Mouse (Mus musculus): ENCODE results near the gene Enpp1. TPM values are rescaled to one million over a fixed set of nuclear protein-coding genes. Genes with fewer than 3 reads are reported as not detected.

Enpp1 gene
- total RNA-seq, 2 experiments from 2014 or later, result 3.1 to 3.2 TPM

GRCm38 (mm10) chr10:24711071-24711470, 888 bp downstream of the Enpp1 start:
- no peak for DNase-seq (ENCODE audit: low spot score)

DNA sequence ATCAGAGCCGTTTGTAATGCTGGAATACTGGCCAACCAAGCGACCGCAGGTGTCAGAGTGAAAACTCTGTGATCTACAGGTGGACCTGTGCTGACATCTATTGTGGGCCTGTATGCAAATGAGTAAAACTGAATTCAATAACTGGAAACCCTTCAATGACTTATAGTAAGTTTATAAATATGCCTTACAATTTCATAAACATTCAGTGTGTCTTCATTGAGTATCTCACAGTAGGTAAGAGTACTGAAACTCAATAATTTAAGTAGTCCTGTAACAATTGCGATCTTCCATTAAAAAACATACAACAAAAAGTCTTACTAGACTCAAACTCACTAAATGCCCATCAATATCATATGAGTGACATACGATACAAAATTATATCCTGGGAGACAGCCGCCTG, 1.6 kb downstream of the Enpp1 start:
- no peak for DNase-seq (ENCODE audit: low spot score)

- DNase-seq (ENCODE audit: low spot score), result no peak
Measured at GRCm38 (mm10) chr10:24707745-24708144, 4.2 kb downstream of the Enpp1 start.

DNA sequence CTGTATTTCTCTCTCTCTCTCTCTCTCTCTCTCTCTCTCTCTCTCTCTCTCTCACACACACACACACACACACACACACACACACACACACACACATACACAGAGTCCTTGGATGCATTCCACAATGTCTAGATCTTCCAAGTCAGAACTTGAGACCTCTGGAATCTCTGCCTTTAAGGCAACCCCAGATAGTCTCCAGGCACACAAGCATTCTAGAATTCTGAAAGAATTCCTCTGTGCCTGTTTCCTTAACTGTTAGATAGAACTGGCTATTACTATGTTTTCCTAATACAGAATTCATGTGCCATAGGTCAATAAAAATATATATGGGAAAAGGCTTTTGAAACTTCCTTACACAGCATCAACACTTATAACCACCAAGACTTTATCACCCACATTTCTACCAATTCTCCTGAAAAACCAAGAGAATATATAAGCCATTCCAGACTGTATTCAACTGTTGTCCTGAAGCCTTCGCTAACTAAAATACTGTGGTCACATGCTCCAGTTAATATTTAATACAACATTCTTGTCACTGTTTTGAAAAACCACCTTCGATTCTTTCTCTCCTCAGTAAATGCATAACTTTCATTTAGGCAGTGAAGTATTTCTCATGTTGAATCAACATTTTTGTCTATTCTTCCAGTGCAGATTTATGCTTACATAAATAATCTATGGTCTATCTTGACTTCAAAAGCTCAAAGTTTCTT, 5.4 kb downstream of the Enpp1 start:
- DNase-seq (ENCODE audit: low spot score), result no peak

DNA sequence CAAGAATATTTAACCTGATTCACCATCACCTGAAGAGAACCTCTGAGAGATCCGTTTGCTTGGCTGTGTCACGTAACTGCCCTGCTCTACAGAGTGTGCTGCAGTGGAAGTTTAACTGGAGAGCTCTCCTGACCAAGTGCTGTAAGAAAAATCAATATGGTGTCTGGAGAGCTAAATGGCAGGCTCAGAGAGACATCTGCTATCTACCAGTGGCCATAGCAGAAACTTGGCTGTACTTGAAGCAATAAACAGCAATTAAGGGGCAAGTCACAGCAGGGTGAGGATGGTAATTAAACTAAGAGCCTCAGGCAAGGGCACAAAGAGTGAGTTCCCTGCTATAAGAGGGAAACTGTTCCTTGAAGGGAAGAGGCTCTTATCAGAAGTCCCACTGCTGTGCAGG, 9.3 kb downstream of the Enpp1 start:
- DNase-seq (ENCODE audit: low spot score), result no peak

DNA sequence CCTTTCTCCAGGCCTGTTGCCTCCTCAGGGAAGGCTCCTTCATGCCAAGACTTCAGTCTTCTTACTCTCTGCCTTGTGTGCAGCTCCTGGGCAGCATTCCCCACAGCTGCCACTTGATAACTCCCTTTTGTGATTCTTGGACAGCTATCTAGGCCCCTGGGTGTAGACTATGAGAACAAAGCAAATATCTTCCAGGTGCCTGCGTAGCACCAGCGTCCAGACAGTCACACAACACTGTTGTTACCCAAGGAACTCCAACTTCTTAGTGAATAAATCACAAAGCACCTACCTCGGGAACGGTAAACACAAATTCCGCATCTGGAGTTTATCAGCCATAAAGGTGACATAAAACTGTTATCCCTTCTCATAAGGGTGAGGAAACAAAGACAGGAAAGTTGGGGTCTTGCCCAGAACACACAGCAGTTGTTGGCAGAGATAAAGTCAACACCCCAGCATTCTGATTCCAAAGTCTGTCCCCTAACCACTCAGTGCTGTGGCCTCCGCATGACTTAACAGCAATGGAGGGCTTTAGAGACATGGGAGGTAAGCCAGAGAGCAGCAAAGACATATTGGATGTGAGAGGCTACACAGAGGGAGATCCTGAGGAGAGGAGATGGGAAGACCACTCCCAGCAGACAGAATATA, 13.7 kb downstream of the Enpp1 start:
- DNase-seq (ENCODE audit: low spot score), result peak; percentile 7

DNA sequence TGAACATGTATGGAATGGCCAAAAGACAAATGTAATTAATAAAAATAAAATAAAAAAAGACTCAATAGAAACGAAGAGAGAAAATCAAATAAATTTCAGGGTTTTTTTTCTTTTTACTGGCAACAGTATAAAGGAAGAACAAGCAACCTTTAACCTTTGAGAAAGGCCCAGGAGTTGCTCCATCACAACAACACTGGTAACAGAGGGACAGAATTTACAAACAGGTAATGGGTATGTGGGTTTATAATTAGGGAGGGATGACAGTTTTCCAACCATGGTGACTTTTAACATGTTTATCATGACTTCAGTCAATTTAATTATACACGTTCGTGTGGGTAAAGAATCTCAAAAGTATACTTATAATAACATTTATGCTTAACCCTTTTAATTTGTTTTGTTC, 15.2 kb downstream of the Enpp1 start:
- DNase-seq (ENCODE audit: low spot score), result no peak

GRCm38 (mm10) chr10:24695786-24696185, 16.2 kb downstream of the Enpp1 start:
- DNase-seq (ENCODE audit: low spot score), result peak; percentile 56

DNA sequence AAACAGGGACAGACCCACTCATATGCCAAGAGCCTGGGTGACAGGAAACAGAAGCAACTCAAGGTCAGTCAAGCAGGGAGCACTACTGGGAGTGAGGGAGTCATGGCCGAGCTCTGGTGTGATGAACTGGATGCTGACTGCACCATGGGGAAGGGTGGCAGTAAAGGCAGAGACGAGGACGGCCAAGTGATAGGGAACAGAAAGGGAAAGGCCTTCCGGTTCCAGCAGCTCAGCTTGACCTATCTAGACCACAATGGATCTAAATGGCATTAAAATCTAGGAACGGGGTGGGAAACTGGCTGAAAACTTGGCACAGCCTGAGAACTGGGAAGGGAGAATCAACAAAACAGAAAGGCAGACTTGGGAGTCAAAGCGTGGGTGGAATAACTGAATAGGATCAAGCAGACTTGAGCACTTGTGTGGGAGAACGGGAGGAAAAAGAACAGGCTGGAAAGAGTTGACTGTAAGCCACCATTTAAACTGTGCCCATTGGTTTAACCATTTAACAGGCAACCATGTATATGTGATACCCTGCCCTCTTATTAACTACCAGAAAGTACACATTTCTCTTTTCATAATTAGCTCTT, 29.3 kb downstream of the Enpp1 start:
- no peak for DNase-seq (ENCODE audit: low spot score)

GRCm38 (mm10) chr10:24677681-24678080, 34.3 kb downstream of the Enpp1 start:
- DNase-seq (ENCODE audit: low spot score), result no peak

GRCm38 (mm10) chr10:24674261-24674660, 37.7 kb downstream of the Enpp1 start:
- DNase-seq (ENCODE audit: low spot score), result no peak

GRCm38 (mm10) chr10:24672948-24673347, 39.0 kb downstream of the Enpp1 start:
- DNase-seq (ENCODE audit: low spot score), result no peak

- DNase-seq (ENCODE audit: low spot score), result no peak
Measured at GRCm38 (mm10) chr10:24670548-24670947, 41.4 kb downstream of the Enpp1 start.

GRCm38 (mm10) chr10:24650990-24651569, 60.9 kb downstream of the Enpp1 start:
- DNase-seq (ENCODE audit: low spot score), result no peak

GRCm38 (mm10) chr10:24647996-24648738, 63.8 kb downstream of the Enpp1 start:
- DNase-seq (ENCODE audit: low spot score), result no peak

GRCm38 (mm10) chr10:24645169-24645568, 66.8 kb downstream of the Enpp1 start:
- DNase-seq (ENCODE audit: low spot score), result no peak

DNA sequence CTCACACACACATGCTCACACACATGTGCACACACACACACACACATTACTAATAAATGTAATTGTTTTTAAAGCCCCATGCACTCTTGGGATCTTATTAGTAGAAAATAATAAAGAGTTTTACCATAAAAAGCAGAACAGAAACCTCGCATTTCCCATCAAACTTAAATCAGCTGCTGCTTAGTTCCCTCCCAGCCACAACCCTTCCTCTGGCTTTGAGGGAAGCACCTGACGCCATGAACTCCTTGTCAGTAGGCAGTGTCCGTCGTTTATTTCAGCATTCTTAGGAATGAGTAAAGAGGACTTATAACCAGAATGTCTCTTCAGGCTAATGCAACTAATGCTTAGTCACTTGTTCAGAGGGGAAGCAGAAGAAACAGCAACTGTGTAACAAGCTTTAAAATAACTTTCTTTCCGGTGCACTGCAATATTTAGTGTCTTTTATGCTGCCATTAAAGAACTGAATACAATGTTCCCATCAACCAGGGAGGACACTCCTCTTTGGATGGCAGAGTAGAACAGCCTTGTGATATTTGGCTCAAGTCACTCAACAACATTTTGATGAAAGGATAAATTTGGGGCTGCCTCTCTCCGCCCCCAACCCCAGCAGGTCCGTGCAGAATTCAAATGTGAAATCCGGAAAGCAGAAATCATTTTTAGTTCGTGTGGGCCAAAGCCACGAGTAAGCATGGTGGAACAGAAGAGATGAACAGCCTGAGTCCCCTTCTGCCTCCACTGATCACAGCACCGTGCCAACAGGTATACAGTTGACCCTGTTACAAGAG, 69.0 kb downstream of the Enpp1 start:
- DNase-seq (ENCODE audit: low spot score), result no peak

- DNase-seq (ENCODE audit: low spot score), result no peak
Measured at GRCm38 (mm10) chr10:24641416-24642140, 70.4 kb downstream of the Enpp1 start.

DNA sequence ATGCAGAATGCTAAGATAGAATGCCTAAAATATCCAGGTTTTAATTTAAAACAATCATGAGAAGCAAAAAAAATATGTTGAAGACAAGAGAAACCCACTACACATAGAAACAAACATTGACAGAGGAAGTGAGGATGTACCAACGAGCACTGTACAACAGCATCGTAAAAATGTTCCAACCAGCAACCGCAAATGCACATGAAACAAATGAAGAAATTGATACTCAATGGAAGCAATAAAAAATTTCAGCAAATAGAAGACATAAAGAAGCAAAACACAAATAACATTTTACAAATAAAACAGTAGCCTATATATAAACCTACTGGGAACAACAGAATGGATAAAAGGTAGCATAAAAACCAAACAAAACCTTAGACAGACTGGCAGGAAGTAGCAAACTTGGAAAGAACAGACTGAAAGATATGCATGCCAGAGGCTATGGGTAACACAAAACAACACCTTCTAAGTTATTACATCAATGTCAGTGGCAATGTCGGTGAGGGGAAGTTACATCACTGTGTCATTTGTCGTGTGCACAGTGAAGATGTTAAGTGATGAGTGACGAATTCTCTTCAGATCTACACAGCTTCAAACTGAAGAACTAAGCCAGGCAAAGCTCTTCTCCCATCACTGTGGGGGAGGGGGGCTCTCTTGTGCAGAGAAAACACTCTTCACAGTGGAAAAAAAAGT, 71.6 kb downstream of the Enpp1 start:
- no peak for DNase-seq (ENCODE audit: low spot score)

DNA sequence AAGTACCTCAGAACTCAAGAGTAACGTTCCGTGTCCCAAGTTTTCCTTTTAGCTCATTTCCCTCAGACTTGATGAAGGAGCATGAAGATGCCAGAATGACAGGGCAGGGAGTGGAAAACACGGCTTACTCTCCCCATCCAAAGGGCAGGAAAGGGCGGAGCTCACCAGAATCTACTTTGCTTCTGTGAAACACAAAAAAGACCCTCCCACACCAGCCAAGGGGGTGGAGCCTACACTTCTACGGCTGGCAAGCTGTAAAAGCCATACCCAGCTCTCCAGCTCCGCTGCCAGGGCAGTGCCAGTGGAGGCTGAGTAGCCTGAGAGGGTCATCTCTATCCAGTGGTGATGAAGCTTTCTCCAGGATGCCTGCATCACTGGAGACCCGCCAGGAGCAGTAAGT, 72.4 kb downstream of the Enpp1 start:
- DNase-seq (ENCODE audit: low spot score), result no peak
